Mouse (Mus musculus): Measurements from ENCODE around the gene Samm50. TPM values are rescaled to one million over a fixed set of nuclear protein-coding genes. Genes with fewer than 3 reads are reported as not detected.

Samm50 gene
- total RNA-seq (2023): 10 to 100 TPM; 38.5 to 40.2 TPM

DNA sequence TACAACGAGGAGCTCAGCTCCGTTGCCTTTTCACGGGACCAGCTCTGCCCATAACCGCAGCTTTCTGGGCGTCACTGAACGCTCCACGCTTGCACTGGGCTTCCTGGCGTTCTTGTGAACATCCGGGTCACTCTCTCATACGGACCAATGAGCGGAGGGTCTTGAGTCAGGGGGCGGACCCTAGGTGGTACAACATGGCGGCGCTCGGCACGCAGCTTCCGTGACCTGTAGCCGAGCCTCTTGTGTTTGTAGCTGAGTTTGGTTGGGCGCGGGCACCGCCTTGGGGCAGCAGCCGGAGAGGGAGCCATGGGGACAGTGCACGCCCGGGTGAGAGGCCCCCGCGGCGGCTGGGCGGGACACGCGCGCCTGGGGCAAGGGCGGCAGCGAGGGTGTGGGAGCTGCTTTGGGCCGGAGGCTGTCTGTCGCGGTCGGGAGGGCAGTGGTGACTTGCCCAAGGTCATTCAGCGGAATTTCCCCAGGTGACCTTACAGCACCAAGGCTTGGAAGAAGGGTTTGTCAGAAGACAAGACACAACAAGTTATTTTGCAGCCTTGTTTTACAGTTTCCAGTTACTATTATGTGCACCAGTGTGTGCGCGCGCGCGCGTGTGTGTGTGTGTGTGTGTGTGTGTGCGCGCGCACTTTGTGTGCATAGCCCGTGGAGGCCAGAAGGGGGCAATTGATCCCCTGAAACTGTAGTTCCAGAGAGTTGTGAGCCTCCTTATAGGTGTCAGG is at the start of gene Samm50:
TSS of gene Samm50 (plus strand) at position 184 of the 734 bp plus-strand sequence.

DNA sequence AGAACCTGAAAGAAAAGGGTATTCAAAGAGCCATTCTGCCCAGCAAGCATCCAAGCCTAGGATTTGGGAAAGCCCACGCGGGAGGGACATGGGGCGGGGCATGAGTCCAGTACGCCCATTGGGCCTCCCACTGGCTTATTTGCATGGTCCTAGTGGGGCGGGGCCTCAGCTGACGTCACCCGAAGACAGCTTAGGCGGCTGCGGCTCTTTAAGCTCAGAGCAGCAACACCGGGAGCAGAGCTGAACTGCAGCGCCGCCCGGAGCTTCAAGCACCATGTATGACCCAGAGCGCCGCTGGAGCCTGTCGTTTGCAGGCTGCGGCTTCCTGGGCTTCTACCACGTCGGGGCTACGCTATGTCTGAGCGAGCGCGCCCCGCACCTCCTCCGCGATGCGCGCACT is 24.4 kb upstream of the Samm50 start, which contains the start of gene Pnpla3:
TSS of gene Pnpla3 (plus strand) at position 238 of the 400 bp plus-strand sequence.

DNA sequence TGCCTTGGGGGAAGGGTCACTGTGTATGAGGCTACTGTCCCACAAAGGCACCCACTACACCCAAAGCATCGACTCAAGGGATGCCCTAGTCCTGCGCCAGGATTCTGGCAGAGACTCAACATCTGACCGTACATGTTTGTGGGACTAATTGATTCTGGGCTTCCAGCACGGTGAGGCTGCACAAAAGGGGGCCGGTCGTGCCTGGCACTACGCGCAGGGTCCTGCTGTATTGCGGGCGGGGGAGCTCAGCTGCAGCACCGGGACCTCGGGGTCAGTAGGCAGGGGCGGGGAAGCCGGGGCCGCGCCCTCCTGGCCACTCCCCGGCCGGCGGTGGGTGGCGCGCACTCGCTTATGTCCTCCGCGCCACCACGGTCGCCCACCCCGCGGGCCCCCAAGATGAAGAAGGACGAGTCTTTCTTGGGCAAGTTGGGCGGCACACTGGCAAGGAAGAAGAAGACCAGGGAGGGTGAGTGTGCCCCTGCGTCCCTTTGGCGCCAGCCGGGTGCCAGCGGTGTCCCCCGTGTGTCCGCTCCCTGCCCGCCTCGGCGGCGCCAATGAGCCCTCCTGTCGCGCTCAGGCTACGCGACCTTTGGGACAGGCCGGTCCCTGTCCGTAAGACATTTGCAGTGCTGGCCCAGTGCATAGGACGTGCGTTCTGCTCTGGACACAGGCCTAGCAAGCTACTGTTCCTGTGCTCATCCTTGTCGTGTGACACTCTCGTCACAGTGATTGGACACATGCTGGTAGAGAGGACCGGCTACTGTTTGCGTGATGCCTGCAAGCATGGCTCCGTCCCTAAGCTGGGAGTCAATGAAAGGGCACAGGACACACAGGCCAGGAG is 39.9 kb downstream of the Samm50 start, which contains the start of gene Parvb:
TSS of gene Parvb (plus strand) at position 323 of the 841 bp plus-strand sequence.

Other genes with a start within 250 kb of the Samm50 start
- gene Efcab6, start 126.9 kb upstream of the Samm50 start, total RNA-seq (2023): not detected
- not detected for gene Sult4a1, start 86.5 kb upstream of the Samm50 start, total RNA-seq (2023)
- not detected for gene Pnpla5, start 69.1 kb upstream of the Samm50 start, total RNA-seq (2023)
- gene Pnpla3, start 24.4 kb upstream of the Samm50 start, total RNA-seq (2023): not detected
- 10 to 100 TPM; 24.2 to 25.7 TPM for gene Parvb, start 39.8 kb downstream of the Samm50 start, total RNA-seq (2023)
- gene Parvg, start 131.8 kb downstream of the Samm50 start, total RNA-seq (2023): 100 to 1,000 TPM; 173 to 182 TPM

Data from neutrophil, adult 59 days (primary cell).